Mouse (Mus musculus) E14TG2a.4 (cell line): ENCODE measurements at regions not wholly inside any gene's neighbourhood (a gene's known extent, or its start where the extent isn't known, plus 50 kb on each side); places are given as distances from the start of the nearest gene placed in this dataset.

Experiments
- CTCF ChIP-seq: conservative IDR thresholded peaks from 2 replicates; pipeline ENCODE4 v1.5.1; 2014; ENCODE audit warnings: low read length
- POU5F1 ChIP-seq: IDR thresholded peaks from 2 replicates; pipeline ENCODE4 v1.6.1; 2014; ENCODE audit warnings: low read length, borderline replicate concordance

- TF ChIP-seq CTCF (no peak), POU5F1 (no peak)
These were observed 1043.8 kb upstream of the Pom121l12 start for GRCm38 (mm10) chr11:13555267-13555666.
